Comparison of ENCODE assay signal across 8 mouse cellular contexts in the genomic region with DNA sequence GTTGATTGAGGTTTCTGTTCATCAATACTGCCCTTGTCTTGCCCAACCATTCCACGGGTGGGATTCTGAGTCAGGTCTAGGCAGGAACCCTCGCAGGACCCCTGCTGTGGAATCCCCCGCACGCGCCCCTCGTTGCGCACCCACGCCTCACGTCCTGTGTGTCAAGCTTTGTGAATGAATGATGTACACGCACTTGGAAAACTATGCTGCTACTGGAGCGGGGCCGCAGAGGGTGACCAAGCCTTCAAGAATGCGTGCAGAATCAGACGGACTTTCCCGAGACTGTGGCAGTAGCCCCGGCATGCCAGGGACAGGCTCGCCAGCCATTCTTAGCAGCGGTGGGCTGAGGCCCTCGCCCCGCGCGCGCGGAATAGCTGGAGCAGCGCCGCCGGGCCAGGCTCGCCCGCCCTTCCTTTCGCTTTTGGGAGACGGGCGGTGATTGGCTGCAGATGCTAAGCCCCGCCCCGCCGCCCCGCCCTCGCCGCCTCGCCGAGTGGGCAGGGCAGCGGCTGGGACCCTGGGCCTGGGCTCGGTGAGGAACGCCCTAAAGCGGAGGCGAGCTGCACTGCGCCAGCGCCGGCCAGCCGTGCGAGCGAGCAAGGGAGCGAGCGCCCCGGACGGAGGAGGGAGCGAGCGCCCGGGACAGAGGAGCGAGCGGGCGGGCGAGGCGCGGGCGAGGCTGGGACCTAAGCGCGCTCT. TPM values are rescaled to one million over a fixed set of nuclear protein-coding genes. Genes with fewer than 3 reads are reported as not detected.
DNase-seq lines count a peak whose midpoint lies in the region; ATAC-seq lines count a peak whose summit lies in the region.

No protein-coding gene starts in this region.

- no peaks in the 10 kb centered on the region; the same call in 1 of the 2 replicates for H3K27me3 ChIP-seq in embryonic facial prominence, embryonic 14.5 days (replicated peaks; ENCODE audit: control insufficient read depth, insufficient read depth, low read length)
- H3K27me3 ChIP-seq in limb, embryonic 13.5 days: 0 out of 2 replicates have a peak, but pooled peaks cover 3% of the 10 kb centered on the region
- H3K27me3 ChIP-seq in midbrain, embryonic 15.5 days (replicated peaks): peaks cover 78% of the 10 kb centered on the region

- no peaks in the 10 kb centered on the region for H3K36me3 ChIP-seq in embryonic facial prominence, embryonic 14.5 days (ENCODE audit: control insufficient read depth, insufficient read depth, low read length)
- H3K36me3 ChIP-seq in limb, embryonic 13.5 days: no peaks in the 10 kb centered on the region
- H3K36me3 ChIP-seq in midbrain, embryonic 15.5 days (replicated peaks): no peaks in the 10 kb centered on the region

- H3K27ac ChIP-seq in embryonic facial prominence, embryonic 14.5 days (replicated peaks; ENCODE audit: low read depth, low read length): peak overlapping the region; percentile 88
- peak overlapping the region; percentile 90 for H3K27ac ChIP-seq in limb, embryonic 13.5 days
- H3K27ac ChIP-seq in midbrain, embryonic 15.5 days: no peak overlapping the region

- H3K4me3 ChIP-seq in embryonic facial prominence, embryonic 14.5 days (ENCODE audit: low read depth, low read length): peak overlapping the region; percentile 74
- H3K4me3 ChIP-seq in limb, embryonic 13.5 days: peak overlapping the region; percentile 68
- peak overlapping the region; percentile 59 for H3K4me3 ChIP-seq in midbrain, embryonic 15.5 days

- no peaks in the 10 kb centered on the region for H3K9me3 ChIP-seq in embryonic facial prominence, embryonic 14.5 days (ENCODE audit: control insufficient read depth, low read length)
- H3K9me3 ChIP-seq in limb, embryonic 13.5 days: no peaks in the 10 kb centered on the region
- no peaks in the 10 kb centered on the region for H3K9me3 ChIP-seq in midbrain, embryonic 15.5 days

- ATAC-seq in embryonic facial prominence, embryonic 14.5 days (ENCODE audit: low read depth): peak; percentile 99
- peak; percentile 95 for ATAC-seq in limb, embryonic 13.5 days (ENCODE audit: low FRiP score, low read depth)
- peak; percentile 96 for ATAC-seq in midbrain, embryonic 15.5 days (replicated peaks)

- peak overlapping the region; percentile 69 for H3K4me2 ChIP-seq in embryonic facial prominence, embryonic 14.5 days (ENCODE audit: low read depth, low read length)
- H3K4me2 ChIP-seq in limb, embryonic 13.5 days (replicated peaks): peak overlapping the region; percentile 73
- H3K4me2 ChIP-seq in midbrain, embryonic 15.5 days: peak overlapping the region; percentile 90

- H3K9ac ChIP-seq in embryonic facial prominence, embryonic 14.5 days (ENCODE audit: low read depth, low read length): peak overlapping the region; percentile 75
- H3K9ac ChIP-seq in limb, embryonic 13.5 days: peak overlapping the region; percentile 85
- peak overlapping the region; percentile 24; the same call in 1 of the 2 replicates for H3K9ac ChIP-seq in midbrain, embryonic 15.5 days

- under 1% methylated on average over 42 of the region's 67 CpGs for WGBS in embryonic facial prominence, embryonic 14.5 days
- under 1% methylated on average over 63 of the region's 67 CpGs for WGBS in limb, embryonic 13.5 days
- WGBS in midbrain, embryonic 15.5 days: 0% methylated on average over 67 of the region's 67 CpGs

- DNase-seq in 3T3-L1 (ENCODE audit: low read depth, low spot score): peak; percentile 92
- DNase-seq in adrenal gland, postnatal 4 days (ENCODE audit: low spot score in 2 of 2): peak; percentile 91 to 93
- DNase-seq in embryonic facial prominence, embryonic 14.5 days (ENCODE audit: low spot score): peak; percentile 96
- DNase-seq in heart, adult 8-10 months (ENCODE audit: low spot score): peak; percentile 97
- DNase-seq in kidney, adult 9 months: peak; percentile 95
- DNase-seq in spleen, adult 18-20 months: peak; percentile 98 to 99

- peaks cover 32% of the 10 kb centered on the region; the same call in 1 of the 2 replicates for H3K4me1 ChIP-seq in embryonic facial prominence, embryonic 14.5 days (ENCODE audit: control insufficient read depth, insufficient read depth, low read length)
- peaks cover 33% of the 10 kb centered on the region for H3K4me1 ChIP-seq in limb, embryonic 13.5 days
- peaks cover 11% of the 10 kb centered on the region for H3K4me1 ChIP-seq in midbrain, embryonic 15.5 days

RNA-seq across cellular contexts. Expression of a gene that starts 59.6 kb away (rescaled TPM):
- total RNA-seq in adrenal gland, postnatal 4 days (2021): 10 to 100 TPM; 58.6 to 60.8 TPM
- 32.7 and 35.8 TPM in 2 replicates for polyA plus RNA-seq in embryonic facial prominence, embryonic 14.5 days (2014; fragmentation: Nextera tagmentation; extraction: Ambion mirVana)
- total RNA-seq in heart, adult 8-10 months (2022): 10 to 100 TPM; 38.1 to 53.7 (median 46.6) TPM
- polyA plus RNA-seq in limb, embryonic 13.5 days (2015; fragmentation: Nextera tagmentation; extraction: Ambion mirVana): 41.3 and 41.8 TPM in 2 replicates
- polyA plus RNA-seq in midbrain, embryonic 15.5 days (2015; fragmentation: Nextera tagmentation; extraction: Ambion mirVana): 18.6 and 20.8 TPM in 2 replicates

Comparison
In these comparisons a context has a peak if more than half of its experiments do, and no peak if none do; other contexts are left out.
1. H3K9ac ChIP-seq: peak in every context shown above with its lines; median percentile 85 in limb, embryonic 13.5 days; 75 in embryonic facial prominence, embryonic 14.5 days; 24 in midbrain, embryonic 15.5 days.